Comparison of ENCODE assay signal across 10 mouse cellular contexts in the genomic region with DNA sequence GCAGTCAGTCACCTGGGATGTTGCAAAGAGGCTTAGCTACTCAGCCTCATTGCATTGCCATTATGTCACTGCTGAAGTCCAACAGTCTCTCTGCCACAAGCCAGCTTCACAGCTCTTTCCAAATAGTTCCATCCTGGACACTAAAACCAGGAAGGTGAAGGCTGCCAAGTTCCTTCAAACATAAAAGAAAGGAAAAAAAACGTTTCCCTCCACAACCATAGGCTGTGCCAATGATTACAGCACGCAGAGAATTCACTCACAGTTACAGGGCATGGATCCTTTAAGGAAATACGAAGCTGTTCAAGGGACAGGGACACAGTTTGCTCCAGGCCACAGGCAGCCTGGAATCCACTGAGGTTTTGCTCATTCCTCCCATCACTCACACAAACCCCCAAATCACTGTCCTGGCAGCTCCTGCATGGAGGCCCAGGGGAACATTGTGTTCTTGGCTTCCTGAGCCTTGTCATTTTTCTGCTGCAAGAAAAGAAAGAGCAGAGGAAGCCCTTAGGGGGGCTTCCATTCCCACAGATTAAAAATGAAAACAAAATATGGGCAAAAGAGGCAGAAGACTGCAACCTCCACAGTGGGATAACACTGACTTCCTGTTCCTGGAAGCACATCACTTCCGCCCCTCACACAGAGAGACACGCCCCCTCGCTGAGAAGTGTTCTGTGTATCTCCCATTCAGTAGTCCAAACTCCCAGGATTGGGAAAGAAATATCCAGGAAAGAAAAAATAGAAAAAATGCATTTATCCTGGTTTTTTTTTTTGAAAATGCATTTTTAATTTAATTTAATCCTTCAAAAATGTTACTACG. TPM values are rescaled to one million over a fixed set of nuclear protein-coding genes. Genes with fewer than 3 reads are reported as not detected.
A peak's percentile ranks its signal among the peaks of the same experiment; 100 is the strongest.
DNase-seq lines count a peak whose midpoint lies in the region; ATAC-seq lines count a peak whose summit lies in the region.
"Had no signal": no experiment of that assay in that cellular context is flagged by ENCODE, and none has a peak within 500 bp of the region (broad histone marks: within the 10 kb centered on the region; RNA-seq: fewer than 3 reads in every experiment).

No protein-coding gene starts in this region.

- H3K36me3 ChIP-seq in midbrain, embryonic 15.5 days (replicated peaks): no peaks in the 10 kb centered on the region
- H3K36me3 ChIP-seq: G1E had no signal

- no peaks in the 10 kb centered on the region for H3K9me3 ChIP-seq in midbrain, embryonic 15.5 days

- H3K4me1 ChIP-seq in midbrain, embryonic 15.5 days: no peaks in the 10 kb centered on the region

- H3K4me2 ChIP-seq in midbrain, embryonic 15.5 days: no peak overlapping the region

- no peaks in the 10 kb centered on the region for H3K27me3 ChIP-seq in midbrain, embryonic 15.5 days (replicated peaks)

- WGBS in midbrain, embryonic 15.5 days: 72% methylated on average over 7 of the region's 7 CpGs

- peak; percentile 22 for DNase-seq in left cerebral cortex, postnatal 4 days
- DNase-seq in left cerebral cortex, adult 8-10 months (ENCODE audit: low spot score in 2 of 2): no peak
- peak; percentile 14 for DNase-seq in gonadal fat pad, adult 2 months (ENCODE audit: low read depth)
- DNase-seq in heart, postnatal 4 days: peak; percentile 12
- no peak for DNase-seq in thymus, postnatal 0 days (ENCODE audit: low spot score)
- DNase-seq in layer of hippocampus, adult 9-10 months (ENCODE audit: low spot score): no peak
- DNase-seq: adrenal gland, postnatal 25 days had no signal

- H3K4me3 ChIP-seq in midbrain, embryonic 15.5 days: no peak overlapping the region

- intact Hi-C loops in left cerebral cortex, postnatal 4 days (cut with DNase I): no loop called here

- ATAC-seq in midbrain, embryonic 15.5 days (replicated peaks): peak; percentile 39

- H3K9ac ChIP-seq in midbrain, embryonic 15.5 days: no peak overlapping the region

- H3K27ac ChIP-seq in midbrain, embryonic 15.5 days: peak overlapping the region; percentile 55

RNA-seq across cellular contexts. Expression of gene Pirt, which starts 29.3 kb away (rescaled TPM):
- total RNA-seq in left cerebral cortex, postnatal 4 days (2021): under 1 TPM in 1 of 2 experiments, not detected in 1; 0.14 TPM
- total RNA-seq in left cerebral cortex, adult 8-10 months (2022): under 1 TPM; 0.21 to 0.33 (median 0.25) TPM
- 0.73 and 1.1 TPM in 2 replicates for polyA plus RNA-seq in gonadal fat pad, adult 2 months (2012; rRNA removed)
- total RNA-seq in heart, postnatal 4 days (2021): 10 to 100 TPM; 32.0 to 36.6 TPM
- polyA plus RNA-seq in midbrain, embryonic 15.5 days (2015; fragmentation: Nextera tagmentation; extraction: Ambion mirVana): 0.83 and 1.1 TPM in 2 replicates
- polyA plus RNA-seq in thymus, postnatal 0 days (2015; fragmentation: Nextera tagmentation; extraction: Ambion mirVana): not detected in 2 replicates
- total RNA-seq: megakaryocyte-erythroid progenitor cell, adult 5-6 weeks had no signal
- polyA plus RNA-seq: G1E had no signal

Comparison
In these comparisons a context has a peak if more than half of its experiments do, and no peak if none do; other contexts are left out.
1. DNase-seq: peak in left cerebral cortex, postnatal 4 days (single experiment), gonadal fat pad, adult 2 months (single experiment) and heart, postnatal 4 days (single experiment); none in left cerebral cortex, adult 8-10 months (0 of 2), thymus, postnatal 0 days (single experiment) and layer of hippocampus, adult 9-10 months (single experiment).
2. RNA of gene Pirt, which starts 29.3 kb away (total RNA-seq): 32.0 to 36.6 TPM in heart, postnatal 4 days; 0.21 to 0.33 TPM in left cerebral cortex, adult 8-10 months and 0.14 TPM in left cerebral cortex, postnatal 4 days; every median in the first group is over 10 times any median in the second.